In the genomic region with DNA sequence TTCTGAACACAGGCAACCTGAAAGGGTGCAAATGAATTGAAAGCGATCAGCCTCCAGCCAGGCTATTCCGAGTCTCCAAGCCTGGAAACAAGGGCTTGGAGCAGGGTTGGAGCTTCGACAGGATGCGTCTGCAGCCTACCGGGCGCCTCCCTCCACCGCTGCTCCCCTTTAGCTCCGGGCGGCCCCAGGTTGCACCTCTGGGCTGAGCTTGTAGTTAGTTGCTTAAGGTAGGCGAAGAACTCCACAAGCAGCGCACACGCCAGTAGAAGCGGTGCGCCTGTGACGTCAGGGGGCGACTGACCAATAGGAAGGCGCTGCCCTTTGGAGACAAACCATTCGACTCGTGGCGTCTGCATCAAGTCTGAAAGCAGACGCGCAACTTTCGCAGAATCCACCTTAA, we compare ENCODE assay signal across 9 mouse cellular contexts. TPM values are rescaled to one million over a fixed set of nuclear protein-coding genes. Genes with fewer than 3 reads are reported as not detected.
DNase-seq lines count a peak whose midpoint lies in the region; ATAC-seq and TF ChIP-seq lines count a peak whose summit lies in the region.
"Had no signal": no experiment of that assay in that cellular context is flagged by ENCODE, and none has a peak within 500 bp of the region (broad histone marks: within the 10 kb centered on the region; RNA-seq: fewer than 3 reads in every experiment).

No protein-coding gene starts in this region.

- H3K4me2 ChIP-seq in neural tube, embryonic 11.5 days (ENCODE audit: low read depth), result peak overlapping the region; percentile 70

- intact Hi-C loops in left cerebral cortex, postnatal 4 days (cut with DNase I), result no loop called here

- no peak for TF ChIP-seq POLR2A in kidney, adult 2 months (IDR thresholded peaks at IDR 0.05; ENCODE audit: low read depth, low read length)
- no peak for TF ChIP-seq POLR2A in brain, embryonic 14.5 days (IDR thresholded peaks at IDR 0.05; ENCODE audit: borderline replicate concordance, extremely low read depth, insufficient read depth, insufficient read length, poor library complexity, severe bottlenecking)

- no peak for TF ChIP-seq CTCF in kidney, adult 2 months (conservative IDR thresholded peaks at IDR 0.05; ENCODE audit: insufficient read depth, insufficient read length, low read depth, low read length)
- no peak for TF ChIP-seq CTCF in brain, embryonic 14.5 days (IDR thresholded peaks at IDR 0.05; ENCODE audit: borderline replicate concordance, extremely low read depth, insufficient read depth, insufficient read length)

- DNase-seq in kidney, postnatal 10 days, result peak; percentile 58
- DNase-seq in kidney, adult 2 months, result no peak
- peak; percentile 95 for DNase-seq in brain, embryonic 14.5 days (ENCODE audit: low read depth)
- DNase-seq in frontal cortex, postnatal 10 days (ENCODE audit: low spot score in 2 of 2), result peak; percentile 56 to 76
- DNase-seq in left cerebral cortex, postnatal 4 days, result peak; percentile 54
- peak; percentile 89 for DNase-seq in neural tube, embryonic 11.5 days (ENCODE audit: low spot score)
- DNase-seq in urinary bladder, adult 18-20 months (ENCODE audit: low spot score in 2 of 2), result no peak

- H3K9me3 ChIP-seq in neural tube, embryonic 11.5 days (ENCODE audit: control insufficient read depth, low read length), result no peaks in the 10 kb centered on the region

- peaks cover 3% of the 10 kb centered on the region; the same call in 1 of the 2 replicates for H3K4me1 ChIP-seq in kidney, adult 2 months (ENCODE audit: control insufficient read depth, insufficient read depth, low read length)
- peaks cover 19% of the 10 kb centered on the region for H3K4me1 ChIP-seq in neural tube, embryonic 11.5 days (ENCODE audit: control insufficient read depth, insufficient read depth, low read length)

- H3K27me3 ChIP-seq in kidney, adult 2 months (replicated peaks; ENCODE audit: control insufficient read depth, insufficient read depth, low read length), result peaks cover 17% of the 10 kb centered on the region
- peaks cover 95% of the 10 kb centered on the region for H3K27me3 ChIP-seq in neural tube, embryonic 11.5 days (ENCODE audit: control insufficient read depth, insufficient read depth, low read length)

- no peak overlapping the region for H3K9ac ChIP-seq in neural tube, embryonic 11.5 days (ENCODE audit: low read length)

- no peak overlapping the region for H3K27ac ChIP-seq in kidney, adult 2 months (ENCODE audit: insufficient read depth, low read depth, low read length)
- no peak overlapping the region for H3K27ac ChIP-seq in neural tube, embryonic 11.5 days (ENCODE audit: low read depth, low read length)

- WGBS in kidney, adult 2 months, result 3% methylated on average over 23 of the region's 23 CpGs
- WGBS in neural tube, embryonic 11.5 days, result 0% methylated on average over 23 of the region's 23 CpGs

- no peaks in the 10 kb centered on the region for H3K36me3 ChIP-seq in kidney, adult 2 months (ENCODE audit: control insufficient read depth, insufficient read depth, low read length)
- no peaks in the 10 kb centered on the region for H3K36me3 ChIP-seq in neural tube, embryonic 11.5 days (ENCODE audit: control insufficient read depth, insufficient read depth, low read length)

- H3K4me3 ChIP-seq in kidney, adult 2 months (ENCODE audit: insufficient read depth, low read depth, low read length), result no peak overlapping the region
- H3K4me3 ChIP-seq in neural tube, embryonic 11.5 days (ENCODE audit: low read depth, low read length), result peak overlapping the region; percentile 37

- peak; percentile 88 for ATAC-seq in neural tube, embryonic 11.5 days (ENCODE audit: insufficient read depth, low FRiP score, low TSS enrichment)
- no peak for ATAC-seq in activated CD4-positive, CD25-positive, alpha-beta regulatory T cell, adult 4 months

RNA-seq across cellular contexts. Expression of a gene that starts 0.5 kb away (rescaled TPM):
- polyA plus RNA-seq in kidney, adult 2 months (2012; rRNA removed), result not detected in 2 replicates
- 13.2 and 22.9 TPM in 2 replicates for polyA plus RNA-seq in brain, embryonic 14.5 days (2012; rRNA removed)
- total RNA-seq in left cerebral cortex, postnatal 4 days (2021), result 10 to 100 TPM; 15.3 to 17.2 TPM
- not detected in 2 replicates for polyA plus RNA-seq in neural tube, embryonic 11.5 days (2014; fragmentation: Nextera tagmentation; extraction: Ambion mirVana)
- polyA plus RNA-seq in activated CD4-positive, CD25-positive, alpha-beta regulatory T cell, adult 4 months (2017; shearing (Covaris generic)), result not detected
- total RNA-seq: neutrophil, adult 5-6 weeks had no signal

RNA-seq across cellular contexts. Expression of a gene that starts 19.3 kb away (rescaled TPM):
- not detected in 2 replicates for polyA plus RNA-seq in kidney, adult 2 months (2012; rRNA removed)
- polyA plus RNA-seq in brain, embryonic 14.5 days (2012; rRNA removed), result 15.5 and 20.4 TPM in 2 replicates
- total RNA-seq in left cerebral cortex, postnatal 4 days (2021), result 10 to 100 TPM; 15.2 to 18.4 TPM
- polyA plus RNA-seq in neural tube, embryonic 11.5 days (2014; fragmentation: Nextera tagmentation; extraction: Ambion mirVana), result 0.74 and 0.97 TPM in 2 replicates
- polyA plus RNA-seq in activated CD4-positive, CD25-positive, alpha-beta regulatory T cell, adult 4 months (2017; shearing (Covaris generic)), result not detected
- total RNA-seq: neutrophil, adult 5-6 weeks had no signal

Comparison
In these comparisons a context has a peak if more than half of its experiments do, and no peak if none do; other contexts are left out.
1. DNase-seq: peak in kidney, postnatal 10 days (single experiment), brain, embryonic 14.5 days (single experiment), frontal cortex, postnatal 10 days (2 of 2), left cerebral cortex, postnatal 4 days (single experiment) and neural tube, embryonic 11.5 days (single experiment); none in kidney, adult 2 months (single experiment) and urinary bladder, adult 18-20 months (0 of 2).
2. RNA of a gene that starts 0.5 kb away (polyA plus RNA-seq): 13.2 to 22.9 TPM in brain, embryonic 14.5 days; not detected in neural tube, embryonic 11.5 days, not detected in kidney, adult 2 months and not detected in activated CD4-positive, CD25-positive, alpha-beta regulatory T cell, adult 4 months; every median in the first group is over 10 times any median in the second.